Mouse (Mus musculus) embryo, embryonic 10 days (tissue): ENCODE data around the gene Capn6.

Experiments
- DNase-seq: peaks from one replicate; pipeline ENCODE4 v3.0.0-alpha.2; 2015; ENCODE audit warnings: low spot score

Gene Capn6

GRCm38 (mm10) chrX:143827212-143827611 lies at the start of gene Capn6:
Capn6 (minus strand) TSS chrX:143827414.
- peak; percentile 61 for DNase-seq

DNA sequence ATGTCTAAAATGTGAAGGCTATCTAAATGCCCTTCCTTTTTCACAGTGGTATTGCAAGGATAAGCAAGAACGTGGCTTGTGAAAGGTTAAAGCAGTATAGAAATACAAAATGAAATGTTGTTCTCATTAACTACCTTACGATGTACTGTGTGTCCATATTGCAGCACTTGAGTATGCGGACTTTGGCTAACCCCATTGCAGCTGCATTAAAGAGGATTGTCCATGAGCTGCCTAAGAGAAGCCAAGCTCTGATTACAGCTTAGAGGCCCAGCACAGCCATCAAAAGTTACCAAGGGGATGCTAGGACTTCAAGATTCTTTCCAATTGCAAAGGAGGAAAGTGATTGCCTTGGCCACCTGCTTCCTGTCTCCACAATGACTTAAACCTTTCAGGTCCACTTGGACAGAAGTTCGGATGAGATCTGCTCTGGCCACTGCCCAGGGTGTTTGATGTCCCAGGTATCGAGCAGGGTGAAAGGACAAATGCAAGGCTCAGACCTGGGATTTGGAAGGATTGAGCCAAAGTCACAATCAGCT lies 40.0 kb upstream of the Capn6 start:
- no peak for DNase-seq

- DNase-seq = no peak
These were observed 24.1 kb upstream of the Capn6 start for GRCm38 (mm10) chrX:143851351-143851750.

DNA sequence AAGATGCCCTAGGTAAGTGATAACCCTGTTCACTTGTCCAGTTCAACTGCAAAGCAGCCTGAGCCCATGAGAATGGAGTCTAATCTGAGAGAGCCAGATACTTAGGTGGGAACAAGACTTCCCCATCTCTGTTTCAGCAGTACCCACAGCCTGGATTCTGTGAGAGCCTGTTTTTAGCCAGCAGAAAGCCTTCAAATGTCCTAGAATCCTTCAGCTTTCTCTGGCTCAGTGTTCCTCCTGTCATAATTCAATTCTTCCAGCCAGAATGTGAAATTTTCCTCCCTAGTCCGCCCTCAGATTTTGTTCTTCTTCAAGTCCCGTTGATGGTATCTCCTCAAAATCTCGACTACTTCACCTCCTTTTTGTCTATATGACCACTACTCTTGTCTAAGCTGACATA lies 22.8 kb upstream of the Capn6 start:
- no peak for DNase-seq

DNA sequence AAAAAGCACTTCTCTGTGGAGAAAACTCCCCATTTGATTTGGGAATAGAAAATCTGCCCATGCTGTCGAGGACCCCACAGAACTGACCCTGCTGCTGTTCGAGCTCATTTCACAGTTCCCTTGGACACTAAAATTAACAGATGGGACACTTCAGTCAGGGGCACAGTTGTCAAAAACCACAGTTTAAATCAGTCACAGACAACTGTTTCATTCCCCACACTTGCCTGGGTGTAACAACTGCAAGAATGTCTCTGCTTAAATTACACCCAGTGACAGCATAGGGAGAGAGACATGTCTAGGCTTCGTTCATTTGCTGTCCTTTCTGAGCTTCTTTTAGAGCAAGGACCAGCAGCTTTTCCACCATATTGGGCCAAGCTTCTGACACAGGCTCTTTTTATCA lies 19.4 kb upstream of the Capn6 start:
- no peak for DNase-seq

- no peak for DNase-seq
These were observed 693 bp downstream of the Capn6 start for GRCm38 (mm10) chrX:143826521-143826920.

DNA sequence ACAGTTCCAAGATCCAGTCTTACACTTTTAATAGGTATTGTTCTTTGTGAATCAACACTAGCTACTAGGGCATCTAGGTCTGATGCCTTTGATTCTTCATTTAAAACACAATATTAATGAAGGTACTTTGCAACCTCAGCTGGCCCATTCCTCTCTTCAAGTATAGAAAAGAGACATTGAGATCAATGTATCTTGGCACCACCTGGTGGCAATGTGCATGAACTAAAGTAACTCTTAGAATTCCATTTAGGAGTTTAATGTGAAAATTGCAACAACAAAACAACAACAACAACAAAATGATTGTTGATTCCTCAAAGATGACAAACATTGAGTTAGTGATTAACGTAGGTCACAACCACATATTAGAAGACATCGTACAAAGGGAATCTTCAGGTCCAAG lies 8.3 kb downstream of the Capn6 start:
- DNase-seq = peak; percentile 9

DNA sequence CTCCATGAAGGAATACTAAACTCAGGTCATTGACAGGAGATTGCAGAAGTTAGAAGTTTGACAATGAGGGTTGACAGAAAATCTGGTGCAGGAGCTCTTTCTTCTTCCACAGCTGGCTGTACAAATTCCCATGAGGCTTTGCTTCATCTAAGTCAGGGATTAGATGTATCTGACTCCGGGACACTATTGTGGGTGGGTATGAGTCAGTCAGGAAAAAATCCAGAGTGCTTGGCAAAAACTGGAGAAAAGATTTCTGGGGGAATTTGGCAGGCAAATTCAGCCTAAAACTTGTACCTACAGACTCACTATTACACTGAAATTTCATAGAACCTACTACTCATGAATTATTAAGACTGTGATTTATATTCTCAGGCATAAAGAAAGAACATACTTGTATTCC lies 11.3 kb downstream of the Capn6 start:
- DNase-seq = no peak

GRCm38 (mm10) chrX:143762556-143762955 lies 64.7 kb downstream of the Capn6 start:
- DNase-seq = no peak
